Mouse (Mus musculus) urinary bladder, adult 2 months (tissue): ENCODE data around the gene Gm6657. TPM values are rescaled to one million over a fixed set of nuclear protein-coding genes. Genes with fewer than 3 reads are reported as not detected.

Experiments
- polyA plus RNA-seq: library from polyadenylated mRNA; depleted of rRNA; stranded (reverse); fragments of >200 nt; gene quantifications from 2 replicates; pipeline ENCODE4 v1.2.3, GENCODE M21; 2012; rRNA removed

Gene Gm6657
- polyA plus RNA-seq, 1 experiment: not detected

Other genes starting within 250 kb of the Gm6657 start
- 21.0 and 21.7 TPM in 2 replicates for gene Gphn, start 32.1 kb downstream of the Gm6657 start, polyA plus RNA-seq